Mouse (Mus musculus) kidney, postnatal 25 days (tissue): ENCODE measurements around the gene Myh7.
"Not testable (repeated sequence)": the region's sequence is repeated elsewhere in the genome, so short reads cannot be mapped to it uniquely, and the experiment has no call there.

Experiments used
- DNase-seq, 2 experiments: peaks; one replicate each; pipeline ENCODE4 v3.0.0; 2021; ENCODE audit warnings: mixed read lengths in 2 of 2

The Myh7 gene

GRCm38 (mm10) chr14:55003878-55004855 lies 9.7 kb upstream of the Myh7 start:
- DNase-seq, result no peak

DNA sequence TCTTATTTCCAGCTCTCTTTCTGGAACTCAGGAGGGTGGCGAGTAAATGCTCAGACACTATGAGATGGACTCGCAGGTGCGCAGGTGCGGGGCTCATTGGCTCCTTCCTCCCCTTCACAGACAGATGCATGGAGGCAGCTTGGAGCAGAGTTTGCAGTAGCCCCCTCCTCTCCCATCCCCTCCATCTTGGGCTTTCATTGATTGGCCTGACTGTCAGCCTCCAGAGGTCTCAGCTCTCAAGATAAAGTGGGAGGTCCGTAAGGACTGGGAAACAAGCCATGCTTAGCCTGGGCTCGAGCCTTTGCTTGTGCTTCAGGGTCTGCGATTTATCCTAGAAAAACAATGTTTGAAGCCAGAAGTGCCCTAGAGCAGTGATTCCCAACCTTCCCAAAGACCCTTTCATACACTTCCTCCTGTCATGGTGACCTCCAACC lies 8.3 kb upstream of the Myh7 start:
- DNase-seq, result no peak

- DNase-seq, result no peak
These were observed 7.7 kb upstream of the Myh7 start for GRCm38 (mm10) chr14:55001938-55002686.

- DNase-seq, result no peak
These were observed 7.0 kb upstream of the Myh7 start for GRCm38 (mm10) chr14:55001446-55001845.

DNA sequence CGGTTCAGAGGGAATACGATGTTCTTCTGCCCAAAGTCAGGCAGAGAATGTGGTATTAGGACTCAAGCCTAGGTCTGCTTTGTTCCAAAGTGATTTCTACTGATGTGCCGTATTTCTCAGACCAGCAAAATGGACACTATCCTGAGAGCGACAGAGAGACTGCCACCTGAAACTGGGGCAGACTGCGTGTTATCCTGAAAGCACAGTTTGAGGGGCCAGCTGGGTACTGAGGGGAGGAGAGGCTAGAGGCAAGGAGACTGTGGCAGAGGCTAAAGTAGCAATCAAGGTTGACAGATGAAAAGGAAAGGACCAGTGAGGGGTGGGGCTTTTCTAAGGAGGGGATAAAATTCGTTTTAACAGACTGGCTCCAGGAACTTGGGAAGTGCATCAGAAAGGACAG lies 6.4 kb upstream of the Myh7 start:
- no peak for DNase-seq

- not testable (repeated sequence) for DNase-seq
These were observed 5.4 kb upstream of the Myh7 start for GRCm38 (mm10) chr14:54999868-55000267.

DNA sequence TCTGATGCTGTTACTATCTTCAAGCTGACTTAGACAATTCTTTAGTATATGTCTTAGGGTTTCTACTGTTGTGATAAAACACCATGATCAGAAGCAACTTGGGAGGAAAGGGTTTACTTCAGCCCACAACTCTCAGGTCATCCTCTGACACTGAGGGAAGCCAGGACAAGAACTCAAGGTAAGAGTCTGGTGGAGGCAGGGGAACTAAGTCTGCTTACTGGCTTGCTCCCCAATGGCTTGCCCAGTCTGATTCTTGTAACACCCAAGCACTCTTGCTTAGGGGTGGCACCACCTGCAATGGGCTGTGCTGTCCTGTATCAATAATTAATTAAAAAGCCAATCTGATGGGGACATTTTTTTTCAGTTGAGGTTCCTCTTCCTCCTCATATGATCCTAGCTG lies 4.3 kb upstream of the Myh7 start:
- DNase-seq, result no peak

- DNase-seq, result no peak
These were observed 2.9 kb upstream of the Myh7 start for GRCm38 (mm10) chr14:54997297-54997696.

DNA sequence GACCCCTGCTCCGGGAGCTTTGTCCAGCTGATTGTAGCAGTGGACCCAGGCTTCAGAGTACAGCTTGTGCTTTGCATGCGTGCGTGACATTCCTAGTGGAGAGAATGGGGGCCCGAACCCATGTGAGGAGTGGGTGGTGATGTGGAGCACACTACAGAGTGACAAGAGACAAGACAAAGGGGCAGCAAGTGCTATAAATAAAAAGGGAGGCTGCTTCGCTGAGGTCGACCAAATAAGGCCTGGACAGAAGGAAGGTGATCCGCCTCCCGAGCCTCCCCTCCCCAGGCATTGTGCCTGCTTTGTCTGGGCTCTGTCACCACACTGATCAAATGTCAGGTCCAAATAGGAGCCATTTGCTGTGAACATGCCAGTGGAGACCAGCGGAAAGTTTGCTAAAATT lies 2.4 kb upstream of the Myh7 start:
- no peak for DNase-seq

GRCm38 (mm10) chr14:54995457-54996138 lies 1.2 kb upstream of the Myh7 start:
- no peak for DNase-seq

DNA sequence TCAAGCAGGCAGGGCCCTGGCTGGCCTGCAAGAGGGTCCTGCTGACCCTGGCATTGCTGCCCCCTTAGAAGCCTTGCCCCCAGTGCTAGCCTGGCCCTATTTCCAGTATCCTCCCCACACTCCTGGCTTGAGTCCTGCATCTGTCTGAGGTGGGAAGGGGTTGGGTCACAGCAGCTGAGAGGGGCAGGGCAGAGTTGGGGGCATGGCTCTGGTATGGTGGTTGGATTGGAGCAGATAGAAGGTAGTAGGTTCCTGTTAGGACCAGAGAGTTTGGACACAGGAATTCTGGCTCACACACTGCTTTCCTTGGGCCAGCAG lies 402 bp upstream of the Myh7 start:
- DNase-seq, result no peak

DNA sequence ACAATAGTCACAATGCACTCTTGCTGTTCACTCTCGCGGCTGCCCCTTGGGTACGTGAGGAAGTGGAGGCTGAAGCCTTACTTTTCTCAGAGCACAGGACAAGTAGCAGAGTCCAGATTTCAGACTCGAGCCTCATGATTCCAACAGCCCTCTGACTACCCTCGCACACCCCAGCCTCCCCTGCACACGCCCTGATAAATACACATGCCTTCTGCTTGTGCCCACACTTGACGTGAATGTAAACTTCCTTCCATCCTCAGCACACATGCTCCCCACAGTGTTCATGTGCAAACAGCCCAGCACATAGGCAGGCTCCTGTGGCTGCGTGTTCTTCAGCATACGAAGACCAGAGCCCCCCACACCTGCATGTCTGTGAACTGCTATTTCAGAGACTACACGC lies 790 bp downstream of the Myh7 start:
- DNase-seq, result no peak

DNA sequence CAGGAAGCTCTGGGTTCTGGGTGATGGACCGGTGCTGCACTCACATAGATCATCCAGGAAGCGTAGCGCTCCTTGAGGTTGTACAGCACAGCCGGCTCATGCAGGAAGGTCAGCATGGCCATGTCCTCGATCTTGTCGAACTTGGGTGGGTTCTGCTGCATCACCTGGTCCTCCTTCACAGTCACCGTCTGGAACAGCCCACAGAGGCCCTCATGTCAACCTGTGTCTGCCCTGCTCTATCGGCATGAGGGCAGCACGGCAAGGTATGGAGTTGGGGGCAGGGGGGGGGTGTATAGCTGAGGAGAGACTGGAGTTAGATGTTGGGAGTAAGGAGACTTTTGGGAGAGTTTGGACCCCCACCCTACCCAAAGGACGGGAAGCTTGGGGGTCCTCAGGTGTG lies 2.2 kb downstream of the Myh7 start:
- no peak for DNase-seq

- DNase-seq, result no peak
These were observed 4.5 kb downstream of the Myh7 start for GRCm38 (mm10) chr14:54989886-54990441.

GRCm38 (mm10) chr14:54988882-54989281 lies 5.5 kb downstream of the Myh7 start:
- DNase-seq, result no peak

DNA sequence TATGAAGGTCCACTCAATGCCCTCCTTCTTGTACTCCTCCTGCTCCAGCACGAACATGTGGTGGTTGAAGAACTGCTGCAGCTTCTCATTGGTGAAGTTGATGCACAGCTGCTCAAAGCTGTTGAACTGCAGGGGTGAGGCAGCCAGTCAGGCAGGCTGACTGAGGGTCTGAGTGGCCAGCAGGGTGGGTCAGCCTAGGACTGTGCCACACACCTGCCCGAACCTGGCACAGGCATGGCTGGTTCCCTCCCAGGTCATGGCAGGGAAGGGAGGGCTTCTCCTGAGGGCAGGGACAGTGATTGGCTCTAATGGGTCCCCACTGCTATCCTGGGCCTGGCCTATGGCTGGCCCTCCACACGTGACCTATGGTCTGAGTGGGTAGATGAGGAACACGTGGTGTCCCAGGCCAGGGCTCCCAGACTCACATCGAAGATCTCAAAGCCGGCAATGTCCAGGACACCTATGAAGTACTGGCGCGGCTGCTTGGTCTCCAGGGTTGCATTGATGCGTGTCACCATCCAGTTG lies 6.0 kb downstream of the Myh7 start:
- DNase-seq, result not testable (repeated sequence)

- DNase-seq, result no peak
These were observed 12.5 kb downstream of the Myh7 start for GRCm38 (mm10) chr14:54981934-54982333.

GRCm38 (mm10) chr14:54978664-54979063 lies 15.8 kb downstream of the Myh7 start:
- DNase-seq, result no peak

DNA sequence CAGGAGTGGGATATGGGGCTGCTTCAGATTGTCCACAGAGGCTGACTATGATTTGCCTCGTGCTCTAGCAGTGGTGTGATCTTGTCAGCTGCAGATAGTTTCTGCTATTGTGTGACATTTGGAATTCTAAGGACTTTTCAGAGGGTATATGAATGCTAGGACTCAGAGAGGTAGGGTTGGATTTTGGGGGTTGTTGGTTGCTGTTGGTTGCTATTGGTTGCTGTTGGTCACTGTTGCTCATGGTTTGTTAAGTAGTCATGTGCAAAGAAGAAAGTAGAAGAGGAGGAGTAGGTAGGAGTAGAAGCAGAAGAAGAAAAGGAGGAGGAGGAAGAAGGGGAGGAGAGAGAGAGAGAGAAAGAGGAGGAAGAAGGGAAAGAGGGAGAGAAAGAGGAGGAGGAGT lies 17.8 kb downstream of the Myh7 start, which contains the start of gene Gm17428:
Gene Gm17428 (plus strand): TSS at position 301 of the 400 bp plus-strand sequence.
- no peak for DNase-seq

DNA sequence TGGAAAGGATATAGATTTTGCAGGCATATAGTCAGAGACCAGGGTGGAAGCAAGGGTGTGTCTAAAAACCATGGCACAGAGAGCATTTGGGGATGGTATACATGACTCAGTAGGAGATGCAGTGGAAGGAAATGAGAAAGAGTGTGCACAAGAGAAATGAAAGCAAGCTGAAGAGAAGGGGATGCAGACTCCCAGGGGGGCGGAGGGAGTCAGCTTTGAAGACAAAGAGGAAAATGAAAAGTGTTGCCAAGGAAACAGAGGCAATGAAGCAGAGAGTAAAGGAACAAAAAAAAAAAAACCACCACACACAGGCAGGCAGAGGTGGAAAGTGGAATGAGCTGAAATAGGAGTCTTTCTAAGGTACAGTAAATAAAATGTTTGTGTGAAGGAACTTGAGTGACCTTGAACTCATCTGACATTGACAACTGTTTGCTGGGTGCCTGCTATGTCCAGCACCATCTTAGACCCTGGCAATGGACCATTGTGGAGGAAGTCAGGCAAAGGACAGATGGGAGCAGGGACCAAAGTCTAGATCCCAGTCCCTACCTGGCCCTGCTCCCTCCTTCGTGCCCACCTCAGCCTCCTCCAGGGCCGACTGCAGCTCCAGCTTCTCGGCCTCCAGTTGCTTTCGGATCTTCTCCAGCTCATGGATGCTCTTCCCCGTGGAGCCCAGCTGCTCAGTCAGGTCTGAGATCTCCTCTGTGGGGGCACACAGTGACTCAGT lies 20.2 kb downstream of the Myh7 start:
- no peak for DNase-seq

DNA sequence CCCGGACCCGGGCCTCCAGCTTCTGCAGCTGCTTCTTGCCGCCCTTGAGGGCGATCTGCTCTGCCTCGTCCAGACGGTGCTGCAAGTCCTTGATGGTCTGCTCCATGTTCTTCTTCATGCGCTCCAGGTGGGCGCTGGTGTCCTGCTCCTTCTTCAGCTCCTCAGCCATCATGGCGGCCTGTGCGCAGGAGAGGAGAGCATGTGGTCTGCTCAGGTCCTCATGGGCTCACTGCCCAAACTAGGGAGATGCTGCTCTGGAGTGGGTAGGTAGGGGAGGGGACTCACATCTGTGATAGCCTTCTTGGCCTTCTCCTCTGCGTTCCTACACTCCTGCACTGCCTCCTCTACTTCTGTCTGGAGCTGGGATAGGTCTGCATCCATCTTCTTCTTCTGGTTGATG lies 21.6 kb downstream of the Myh7 start:
- not testable (repeated sequence) for DNase-seq

DNA sequence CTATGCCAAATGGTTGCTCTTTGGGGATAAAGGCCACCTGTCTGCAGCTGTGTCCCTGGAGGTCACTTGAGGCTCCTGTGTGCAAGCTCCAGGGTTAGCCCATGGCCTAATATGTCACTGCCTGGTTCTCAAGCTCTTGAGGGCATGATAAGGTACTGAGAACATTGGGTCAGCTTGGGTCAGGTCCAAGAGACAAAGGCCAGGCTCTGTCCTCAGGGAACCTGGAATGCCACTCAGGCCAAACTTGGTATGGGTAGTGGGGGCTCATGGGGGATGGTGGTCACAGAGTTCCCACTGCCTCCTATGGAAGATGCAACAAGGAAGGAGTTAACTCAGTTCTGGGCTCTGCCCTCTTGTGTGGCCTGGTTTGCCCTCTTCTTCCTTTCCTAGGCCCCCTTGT lies 26.1 kb downstream of the Myh7 start:
- DNase-seq, result no peak
